Mouse (Mus musculus) cerebellum, adult 2 months (tissue): ENCODE results near the gene Iqsec2. TPM values are rescaled to one million over a fixed set of nuclear protein-coding genes. Genes with fewer than 3 reads are reported as not detected.
A peak's percentile ranks its signal among the peaks of the same experiment; 100 is the strongest.

Experiments used
- DNase-seq, 2 experiments: peaks; one replicate each; pipeline ENCODE4 v3.0.0; 2021
- H3K27ac ChIP-seq: fragments of 200-500 bp; 2 replicates; pipeline ENCODE4 v1.5.1; 2012; ENCODE audit warnings: low read length, control low read depth, inconsistent platforms; ENCODE audit not compliant: insufficient read depth
- H3K27me3 ChIP-seq: fragments of 200-500 bp; 2 replicates; pipeline ENCODE4 v1.6.1; 2012; ENCODE audit warnings: inconsistent platforms, mild to moderate bottlenecking, low read length, moderate library complexity; ENCODE audit not compliant: control insufficient read depth, insufficient read depth
- H3K4me1 ChIP-seq: fragments of 200-500 bp; 2 replicates; pipeline ENCODE4 v1.6.1; 2011; ENCODE audit warnings: low read length; ENCODE audit not compliant: control insufficient read depth, insufficient read depth
- H3K4me3 ChIP-seq: fragments of 200-500 bp; replicated peaks from 2 replicates; pipeline ENCODE3; 2011; ENCODE audit warnings: mild to moderate bottlenecking, low read depth, low read length, control low read depth; ENCODE audit not compliant: insufficient read depth
- CTCF ChIP-seq: fragments of 200-500 bp; IDR thresholded peaks from 2 replicates; pipeline ENCODE4 v1.5.1; 2011; ENCODE audit warnings: low read depth, mild to moderate bottlenecking, control low read depth, low read length, moderate library complexity, borderline replicate concordance; ENCODE audit not compliant: insufficient read depth
- POLR2A ChIP-seq: fragments of 200-500 bp; IDR thresholded peaks from 2 replicates; pipeline ENCODE4 v1.6.1; 2011; ENCODE audit warnings: low read length, control low read depth, borderline replicate concordance; ENCODE audit not compliant: insufficient read depth
- WGBS: fragments of 180-500 bp; shearing (Covaris S2); methylation state at CpG from one replicate; pipeline ENCODE4 v1.1.7; 2018; 5-methylcytosine and 5-hydroxymethylcytosine counted together
- polyA plus RNA-seq: library from polyadenylated mRNA; depleted of rRNA; stranded (reverse); fragments of >200 nt; gene quantifications from 2 replicates; pipeline ENCODE4 v1.2.3, GENCODE M21; 2012

Gene Iqsec2
- polyA plus RNA-seq, 1 experiment: 84.7 TPM

DNA sequence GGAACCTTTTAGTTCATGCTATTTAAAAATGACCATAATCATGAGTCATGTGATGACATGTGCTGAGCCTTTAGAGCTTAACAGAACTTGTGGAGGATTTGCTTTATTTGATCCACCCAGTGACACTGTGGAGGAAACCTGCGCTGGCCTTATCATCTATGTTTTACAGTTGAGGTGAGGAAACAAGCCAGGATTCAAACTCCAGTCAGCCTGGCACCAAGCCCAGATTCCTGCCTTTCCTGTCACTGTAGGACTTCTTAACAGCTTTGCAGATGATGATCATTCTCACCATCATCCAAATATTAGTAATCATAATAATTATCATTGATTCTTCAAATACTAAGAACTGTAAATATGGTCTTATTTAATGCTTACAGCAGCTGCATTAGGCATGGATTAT lies 24.5 kb downstream of the Iqsec2 start:
- H3K4me1 ChIP-seq: peaks cover 33% of the 10 kb centered on the region; the same call in 1 of the 2 replicates
- H3K27ac ChIP-seq: no peak overlapping the region
- whole genome bisulfite sequencing: 15% methylated on average over 1 of the region's 1 CpGs
- peak; percentile 51 to 56 for DNase-seq
- H3K27me3 ChIP-seq: no peaks in the 10 kb centered on the region
- TF ChIP-seq CTCF (no peak), POLR2A (no peak)
- no peak overlapping the region for H3K4me3 ChIP-seq

- 16% methylated on average over 6 of the region's 6 CpGs for WGBS
- peak in 1 of 2 experiments; percentile 62 for DNase-seq
- H3K27me3 ChIP-seq: no peaks in the 10 kb centered on the region
Observed at GRCm38 (mm10) chrX:152171041-152172026, 27.3 kb downstream of the Iqsec2 start.

DNA sequence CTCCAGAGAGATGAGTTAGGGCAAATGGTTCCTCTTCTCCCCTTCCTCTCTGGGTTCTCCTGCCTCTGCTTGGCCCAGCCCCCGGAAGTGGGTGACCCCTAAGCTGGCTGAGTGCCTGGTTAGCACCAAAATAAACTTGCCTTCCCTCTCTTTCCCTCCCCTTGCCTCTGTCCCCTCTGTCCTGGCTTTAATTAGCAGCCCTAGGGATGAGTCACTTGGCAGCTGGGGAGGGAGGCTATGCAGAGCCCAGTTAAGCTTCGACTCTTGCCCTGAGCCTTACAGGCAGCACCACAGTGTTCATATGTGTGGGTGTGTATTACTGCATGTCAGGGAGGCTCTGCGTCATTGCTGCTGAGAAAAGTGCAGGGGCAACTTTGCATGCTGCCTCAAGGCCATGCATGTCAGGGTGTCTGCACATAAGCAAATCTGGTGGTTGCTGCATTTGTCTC lies 28.4 kb downstream of the Iqsec2 start:
- no peak overlapping the region for H3K4me3 ChIP-seq
- TF ChIP-seq POLR2A: no peak
- no peak for TF ChIP-seq CTCF
- DNase-seq: peak; percentile 59 to 80
- WGBS: 3% methylated on average over 3 of the region's 3 CpGs
- H3K27ac ChIP-seq: peak overlapping the region; percentile 80
- H3K27me3 ChIP-seq: no peaks in the 10 kb centered on the region
- peaks cover 38% of the 10 kb centered on the region; the same call in 1 of the 2 replicates for H3K4me1 ChIP-seq

More at GRCm38 (mm10) chrX:152171041-152172026, 27.3 kb downstream of the Iqsec2 start:
- H3K4me1 ChIP-seq: peaks cover 32% of the 10 kb centered on the region; the same call in 1 of the 2 replicates
- no peak overlapping the region for H3K4me3 ChIP-seq
- peak overlapping the region; percentile 96 for H3K27ac ChIP-seq
- TF ChIP-seq POLR2A: no peak

- Histone ChIP-seq H3K27me3 (no peaks in the 10 kb centered on the region), H3K4me1 (peaks cover 53% of the 10 kb centered on the region)
- peak; percentile 66 to 69 for DNase-seq
Observed at GRCm38 (mm10) chrX:152175284-152175683, 31.2 kb downstream of the Iqsec2 start.

GRCm38 (mm10) chrX:152177897-152178296 lies 33.8 kb downstream of the Iqsec2 start:
- DNase-seq: peak; percentile 77 to 86
- H3K27ac ChIP-seq: peak overlapping the region; percentile 99
- H3K27me3 ChIP-seq: no peaks in the 10 kb centered on the region
- TF ChIP-seq POLR2A (no peak), CTCF (no peak)
- H3K4me3 ChIP-seq: no peak overlapping the region
- 27% methylated on average over 2 of the region's 2 CpGs for WGBS
- H3K4me1 ChIP-seq: peaks cover 34% of the 10 kb centered on the region

More at GRCm38 (mm10) chrX:152175284-152175683, 31.2 kb downstream of the Iqsec2 start:
- TF ChIP-seq POLR2A (no peak), CTCF (peak; percentile 67)
- H3K27ac ChIP-seq: peak overlapping the region; percentile 39; the same call in 1 of the 2 replicates
- 15% methylated on average over 3 of the region's 3 CpGs for whole genome bisulfite sequencing
- no peak overlapping the region for H3K4me3 ChIP-seq

- peaks cover 32% of the 10 kb centered on the region for H3K4me1 ChIP-seq
- WGBS: 9% methylated on average over 8 of the region's 8 CpGs
- DNase-seq: peak; percentile 49 to 69
- no peak overlapping the region for H3K4me3 ChIP-seq
- no peak for TF ChIP-seq POLR2A
- TF ChIP-seq CTCF: no peak
- peak overlapping the region; percentile 66 for H3K27ac ChIP-seq
- no peaks in the 10 kb centered on the region for H3K27me3 ChIP-seq
Observed at GRCm38 (mm10) chrX:152178843-152179545, 34.9 kb downstream of the Iqsec2 start.
